ENCODE assay signal across 17 mouse cellular contexts in the genomic region with DNA sequence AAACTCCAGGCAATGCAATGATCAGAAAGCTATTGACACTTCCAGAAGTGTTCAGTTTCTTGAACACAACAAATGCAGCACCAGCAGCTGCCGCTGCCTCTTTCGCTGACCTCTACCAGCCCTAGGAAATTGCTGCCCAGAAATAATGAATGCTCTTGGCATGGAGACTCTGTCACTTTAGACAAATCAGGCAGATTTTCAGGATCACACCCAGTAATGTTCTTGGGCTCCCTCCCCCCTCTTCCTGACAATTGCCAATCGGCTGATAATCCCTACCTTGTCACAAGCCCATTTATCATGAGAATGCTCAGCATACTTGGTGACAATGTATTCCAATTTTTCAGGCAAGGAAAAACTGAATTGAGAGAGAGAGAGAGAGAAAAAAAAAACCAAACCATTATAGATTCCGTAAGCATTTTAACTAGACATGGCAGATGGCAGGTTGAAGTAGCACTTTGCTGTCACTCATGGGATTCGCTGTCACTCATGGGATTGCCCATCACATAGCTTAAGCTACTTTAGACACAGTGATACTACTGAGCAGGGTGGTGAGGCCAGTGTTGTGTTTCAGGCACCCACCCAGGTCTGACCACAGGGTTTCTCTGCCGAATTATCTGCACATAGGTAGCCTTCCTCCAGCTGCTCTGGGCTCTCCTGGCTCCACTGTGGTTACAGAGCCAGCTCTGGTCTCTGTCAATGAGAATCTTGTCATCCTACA.
A peak's percentile ranks its signal among the peaks of the same experiment; 100 is the strongest.
DNase-seq lines count a peak whose midpoint lies in the region; ATAC-seq lines count a peak whose summit lies in the region.
"Had no signal": no experiment of that assay in that cellular context is flagged by ENCODE, and none has a peak within 500 bp of the region (broad histone marks: within the 10 kb centered on the region; RNA-seq: fewer than 3 reads in every experiment).

No protein-coding gene starts in this region.

- H3K36me3 ChIP-seq in hindbrain, embryonic 11.5 days (ENCODE audit: control insufficient read depth, insufficient read depth, low read length), result no peaks in the 10 kb centered on the region
- H3K36me3 ChIP-seq in hindbrain, embryonic 10.5 days, result no peaks in the 10 kb centered on the region
- H3K36me3 ChIP-seq in hindbrain, embryonic 12.5 days, result no peaks in the 10 kb centered on the region
- H3K36me3 ChIP-seq: intestine, embryonic 15.5 days had no signal

- 74% methylated on average over 6 of the region's 6 CpGs for WGBS in hindbrain, embryonic 11.5 days
- 77% methylated on average over 6 of the region's 6 CpGs for WGBS in hindbrain, embryonic 10.5 days
- 69% methylated on average over 6 of the region's 6 CpGs for WGBS in hindbrain, embryonic 12.5 days

- no peak overlapping the region for H3K27ac ChIP-seq in hindbrain, embryonic 11.5 days (ENCODE audit: low read depth, low read length)
- no peak overlapping the region for H3K27ac ChIP-seq in hindbrain, embryonic 10.5 days
- H3K27ac ChIP-seq in hindbrain, embryonic 12.5 days, result peak overlapping the region; percentile 23; the same call in 1 of the 2 replicates
- H3K27ac ChIP-seq: intestine, embryonic 15.5 days; macrophage; stomach, postnatal 0 days had no signal

- no peaks in the 10 kb centered on the region for H3K27me3 ChIP-seq in hindbrain, embryonic 11.5 days (ENCODE audit: control insufficient read depth, insufficient read depth, low read length)
- H3K27me3 ChIP-seq in hindbrain, embryonic 10.5 days (ENCODE audit: insufficient read depth, poor library complexity, severe bottlenecking), result no peaks in the 10 kb centered on the region
- H3K27me3 ChIP-seq in hindbrain, embryonic 12.5 days, result no peaks in the 10 kb centered on the region
- H3K27me3 ChIP-seq: intestine, embryonic 15.5 days; Patski had no signal

- no peaks in the 10 kb centered on the region for H3K4me1 ChIP-seq in hindbrain, embryonic 11.5 days (replicated peaks; ENCODE audit: control insufficient read depth, insufficient read depth, low read length)
- peaks cover 9% of the 10 kb centered on the region; the same call in 1 of the 2 replicates for H3K4me1 ChIP-seq in hindbrain, embryonic 10.5 days (replicated peaks)
- H3K4me1 ChIP-seq in hindbrain, embryonic 12.5 days, result 0 out of 2 replicates have a peak, but pooled peaks cover 2% of the 10 kb centered on the region
- H3K4me1 ChIP-seq: intestine, embryonic 15.5 days had no signal

- H3K9me3 ChIP-seq in hindbrain, embryonic 11.5 days (ENCODE audit: control insufficient read depth, low read length), result no peaks in the 10 kb centered on the region
- no peaks in the 10 kb centered on the region for H3K9me3 ChIP-seq in hindbrain, embryonic 10.5 days
- no peaks in the 10 kb centered on the region for H3K9me3 ChIP-seq in hindbrain, embryonic 12.5 days (replicated peaks)
- H3K9me3 ChIP-seq: intestine, embryonic 15.5 days had no signal

- peak; percentile 50 for ATAC-seq in hindbrain, embryonic 11.5 days (ENCODE audit: low FRiP score)
- ATAC-seq in hindbrain, embryonic 12.5 days (ENCODE audit: low FRiP score), result peak; percentile 46; the same call in 1 of the 2 replicates
- ATAC-seq: intestine, embryonic 15.5 days; Patski had no signal

- peak; percentile 11 for DNase-seq in adrenal gland, adult 8-10 months
- no peak for DNase-seq in adrenal gland, postnatal 36 days
- no peak for DNase-seq in hindbrain, embryonic 11.5 days (ENCODE audit: low spot score)
- no peak for DNase-seq in hindbrain, embryonic 10.5 days (ENCODE audit: low spot score)
- DNase-seq in Muller cell, postnatal 12 days (ENCODE audit: inconsistent ontology term), result peak; percentile 35
- DNase-seq in MN1 (ENCODE audit: low spot score), result no peak
- DNase-seq in yolk sac, embryonic 10.5 days (ENCODE audit: low spot score), result no peak
- DNase-seq: cerebellum, postnatal 25 days; kidney, postnatal 10 days; liver; lung, adult 18-20 months; thymus, postnatal 14 days had no signal

- no peak overlapping the region for H3K4me3 ChIP-seq in hindbrain, embryonic 11.5 days (ENCODE audit: low read depth, low read length)
- no peak overlapping the region for H3K4me3 ChIP-seq in hindbrain, embryonic 10.5 days
- no peak overlapping the region for H3K4me3 ChIP-seq in hindbrain, embryonic 12.5 days
- H3K4me3 ChIP-seq: intestine, embryonic 15.5 days had no signal

- no peak overlapping the region for H3K9ac ChIP-seq in hindbrain, embryonic 11.5 days (ENCODE audit: low read depth, low read length)
- no peak overlapping the region for H3K9ac ChIP-seq in hindbrain, embryonic 12.5 days
- H3K9ac ChIP-seq: intestine, embryonic 15.5 days had no signal

- H3K4me2 ChIP-seq in hindbrain, embryonic 11.5 days (replicated peaks; ENCODE audit: low read depth, low read length), result no peak overlapping the region
- H3K4me2 ChIP-seq in hindbrain, embryonic 12.5 days (replicated peaks), result no peak overlapping the region
- H3K4me2 ChIP-seq: intestine, embryonic 15.5 days had no signal

Comparison
In these comparisons a context has a peak if more than half of its experiments do, and no peak if none do; other contexts are left out.
1. DNase-seq: peak in adrenal gland, adult 8-10 months (single experiment) and Muller cell, postnatal 12 days (single experiment); none in adrenal gland, postnatal 36 days (0 of 2), hindbrain, embryonic 11.5 days (single experiment), hindbrain, embryonic 10.5 days (single experiment), MN1 (single experiment) and yolk sac, embryonic 10.5 days (single experiment).